Mouse (Mus musculus) MEL (cell line): ENCODE measurements at regions not wholly inside any gene's neighbourhood (a gene's known extent, or its start where the extent isn't known, plus 50 kb on each side); places are given as distances from the start of the nearest gene placed in this dataset.

ENCODE experiments used
- DNase-seq: peaks from one replicate; pipeline ENCODE4 v3.0.0; 2011; ENCODE audit warnings: low read depth, low spot score
- H3K27ac ChIP-seq: 2 replicates; pipeline ENCODE4 v1.5.1; 2012; ENCODE audit warnings: low read depth, mild to moderate bottlenecking, control low read depth, low read length, moderate library complexity; ENCODE audit not compliant: control insufficient read depth
- H3K27me3 ChIP-seq, 2 experiments: fragments of 150-350 bp in 1 of 2; sonication (generic) in 1 of 2; 2 replicates each; pipeline ENCODE4 v1.6.1; 2012; ENCODE audit warnings: low read length in 2 of 2, mild to moderate bottlenecking in 2 of 2, improper control_type of control experiment in 1 of 2, moderate library complexity in 1 of 2; ENCODE audit not compliant: insufficient read depth in 2 of 2, control insufficient read depth in 1 of 2
- H3K36me3 ChIP-seq, 2 experiments: 2 replicates each; pipeline ENCODE4 v1.6.1; 2012 to 2014; ENCODE audit warnings: low read length in 2 of 2, improper control_type of control experiment in 1 of 2, inconsistent platforms in 1 of 2, mild to moderate bottlenecking in 1 of 2; ENCODE audit not compliant: insufficient read depth in 2 of 2, control insufficient read depth in 1 of 2
- H3K4me1 ChIP-seq, 2 experiments: fragments of 150-350 bp in 1 of 2; sonication (generic) in 1 of 2; 2 replicates each; pipeline ENCODE4 v1.6.1; 2012; ENCODE audit warnings: low read length in 2 of 2, improper control_type of control experiment in 1 of 2, mild to moderate bottlenecking in 1 of 2; ENCODE audit not compliant: insufficient read depth in 2 of 2, control insufficient read depth in 1 of 2
- H3K4me3 ChIP-seq, 2 experiments: fragments of 150-350 bp in 1 of 2; sonication (generic) in 1 of 2; 2 replicates each; pipeline ENCODE4 v1.5.1; 2012; ENCODE audit warnings: low read depth in 2 of 2, low read length in 2 of 2, mild to moderate bottlenecking in 2 of 2, moderate library complexity in 2 of 2, control low read depth in 1 of 2, improper control_type of control experiment in 1 of 2; ENCODE audit not compliant: control insufficient read depth in 1 of 2, insufficient read depth in 1 of 2
- H3K79me2 ChIP-seq: 2 replicates; pipeline ENCODE4 v1.6.1; 2012; ENCODE audit warnings: mild to moderate bottlenecking, low read length, moderate library complexity; ENCODE audit not compliant: control insufficient read depth, poor library complexity, insufficient read depth
- H3K9ac ChIP-seq: 2 replicates; pipeline ENCODE4 v1.6.1; 2012; ENCODE audit warnings: low read depth, mild to moderate bottlenecking, control low read depth, low read length, moderate library complexity; ENCODE audit not compliant: control insufficient read depth, poor library complexity, severe bottlenecking
- H3K9me3 ChIP-seq: fragments of 150-350 bp; sonication (generic); replicated peaks from 2 replicates; pipeline ENCODE4 v1.6.1; 2012; ENCODE audit warnings: mild to moderate bottlenecking, low read length, improper control_type of control experiment, moderate library complexity; ENCODE audit not compliant: insufficient read depth
- BHLHE40 ChIP-seq: IDR thresholded peaks from 2 replicates; pipeline ENCODE4 v1.6.1; 2012; ENCODE audit warnings: low read depth, mild to moderate bottlenecking, inconsistent platforms, low read length, improper control_type of control experiment, borderline replicate concordance
- CHD1 ChIP-seq: IDR thresholded peaks from 2 replicates; pipeline ENCODE4 v1.6.1; 2012; ENCODE audit warnings: low read depth, mild to moderate bottlenecking, inconsistent platforms, low read length, improper control_type of control experiment
- CHD2 ChIP-seq: IDR thresholded peaks from 2 replicates; pipeline ENCODE4 v1.6.1; 2011; ENCODE audit warnings: low read length, improper control_type of control experiment
- ETS1 ChIP-seq: IDR thresholded peaks from 2 replicates; pipeline ENCODE4 v1.6.1; 2012; ENCODE audit warnings: low read depth, mild to moderate bottlenecking, inconsistent platforms, low read length, improper control_type of control experiment, moderate library complexity
- GABPA ChIP-seq: IDR thresholded peaks from 2 replicates; pipeline ENCODE4 v1.6.1; 2012; ENCODE audit warnings: low read depth, mild to moderate bottlenecking, inconsistent platforms, low read length, improper control_type of control experiment, moderate library complexity
- HCFC1 ChIP-seq: IDR thresholded peaks from 2 replicates; pipeline ENCODE4 v1.6.1; 2012; ENCODE audit warnings: low read depth, mild to moderate bottlenecking, inconsistent platforms, low read length, improper control_type of control experiment, moderate library complexity
- KAT2A ChIP-seq: conservative IDR thresholded peaks from 2 replicates; pipeline ENCODE4 v1.6.1; 2012; ENCODE audit warnings: low read depth, low read length, improper control_type of control experiment, inconsistent platforms
- MAFK ChIP-seq: IDR thresholded peaks from 2 replicates; pipeline ENCODE4 v1.6.1; 2011; ENCODE audit warnings: low read depth, mild to moderate bottlenecking, low read length, improper control_type of control experiment, borderline replicate concordance
- MAX ChIP-seq: IDR thresholded peaks from 2 replicates; pipeline ENCODE4 v1.6.1; 2011; ENCODE audit warnings: low read length, improper control_type of control experiment
- MAZ ChIP-seq: IDR thresholded peaks from 2 replicates; pipeline ENCODE4 v1.6.1; 2012; ENCODE audit warnings: low read depth, mild to moderate bottlenecking, inconsistent platforms, low read length, improper control_type of control experiment
- MXI1 ChIP-seq: IDR thresholded peaks from 2 replicates; pipeline ENCODE4 v1.6.1; 2011; ENCODE audit warnings: mild to moderate bottlenecking, low read depth, low read length, improper control_type of control experiment
- MYB ChIP-seq: IDR thresholded peaks from 2 replicates; pipeline ENCODE4 v1.6.1; 2011; ENCODE audit warnings: mild to moderate bottlenecking, low read depth, low read length, improper control_type of control experiment
- NELFE ChIP-seq: IDR thresholded peaks from 2 replicates; pipeline ENCODE4 v1.6.1; 2011; ENCODE audit warnings: low read depth, low read length, improper control_type of control experiment
- POLR2AphosphoS5 ChIP-seq: IDR thresholded peaks from 2 replicates; pipeline ENCODE4 v1.6.1; 2012; ENCODE audit warnings: low read depth, borderline replicate concordance, mild to moderate bottlenecking, inconsistent platforms, low read length, moderate library complexity, mixed read lengths
- RAD21 ChIP-seq: IDR thresholded peaks from 2 replicates; pipeline ENCODE4 v1.6.1; 2011; ENCODE audit warnings: mild to moderate bottlenecking, low read depth, low read length, improper control_type of control experiment
- RCOR1 ChIP-seq: IDR thresholded peaks from 2 replicates; pipeline ENCODE4 v1.6.1; 2012; ENCODE audit warnings: low read depth, mild to moderate bottlenecking, inconsistent platforms, low read length, improper control_type of control experiment
- SMC3 ChIP-seq: IDR thresholded peaks from 2 replicates; pipeline ENCODE4 v1.6.1; 2011; ENCODE audit warnings: low read depth, low read length, improper control_type of control experiment
- TAL1 ChIP-seq: IDR thresholded peaks from 2 replicates; pipeline ENCODE4 v1.6.1; 2012; ENCODE audit warnings: mild to moderate bottlenecking, inconsistent platforms, low read length, moderate library complexity, mixed read lengths
- TBP ChIP-seq: IDR thresholded peaks from 2 replicates; pipeline ENCODE4 v1.8.0; 2011; ENCODE audit warnings: low read depth, low read length, improper control_type of control experiment
- ZC3H11A ChIP-seq: IDR thresholded peaks from 2 replicates; pipeline ENCODE4 v1.6.1; 2012; ENCODE audit warnings: low read depth, mild to moderate bottlenecking, inconsistent platforms, low read length, improper control_type of control experiment
- ZKSCAN1 ChIP-seq: IDR thresholded peaks from 2 replicates; pipeline ENCODE4 v1.6.1; 2012; ENCODE audit warnings: low read depth, mild to moderate bottlenecking, inconsistent platforms, low read length, improper control_type of control experiment, moderate library complexity

- peak; percentile 95 for TF ChIP-seq RCOR1
- TF ChIP-seq TAL1, result peak; percentile 99
- TF ChIP-seq ZC3H11A, result no peak
These were observed 630.9 kb upstream of the Lcorl start (continued) for GRCm38 (mm10) chr5:46488140-46488942.

- Histone ChIP-seq H3K9me3 (no peaks in the 10 kb centered on the region), H3K9ac (no peak overlapping the region), H3K4me3 (no peak overlapping the region), H3K27ac (no peak overlapping the region), H3K27me3 (no peaks in the 10 kb centered on the region), H3K79me2 (no peaks in the 10 kb centered on the region), H3K36me3 (peaks cover 0 to 42% of the 10 kb centered on the region in 2 experiments; a peak in 2 of 4 replicates), H3K4me1 (peaks cover 16 to 28% of the 10 kb centered on the region in 2 experiments)
- TF ChIP-seq ZKSCAN1 (no peak), CHD1 (no peak), ETS1 (no peak), POLR2AphosphoS5 (no peak), MAFK (no peak), MAX (no peak), SMC3 (no peak), MYB (no peak), RAD21 (no peak), GABPA (no peak), MXI1 (no peak), NELFE (no peak), BHLHE40 (no peak)
- peak; percentile 9 for DNase-seq
These were observed 629.4 kb upstream of the Lcorl start for GRCm38 (mm10) chr5:46486740-46487326.

- Histone ChIP-seq H3K27me3 (no peaks in the 10 kb centered on the region), H3K9me3 (no peaks in the 10 kb centered on the region), H3K79me2 (no peaks in the 10 kb centered on the region), H3K4me1 (no peaks in the 10 kb centered on the region), H3K36me3 (no peaks in the 10 kb centered on the region), H3K4me3 (no peak overlapping the region), H3K27ac (no peak overlapping the region), H3K9ac (no peak overlapping the region)
- no peak for TF ChIP-seq HCFC1
- no peak for TF ChIP-seq MAZ
- TF ChIP-seq CHD2, result no peak
- no peak for TF ChIP-seq TBP
- no peak for TF ChIP-seq SMC3
- TF ChIP-seq KAT2A, result no peak
- no peak for TF ChIP-seq GABPA
- TF ChIP-seq ETS1, result no peak
- no peak for DNase-seq
These were observed 598.9 kb upstream of the Lcorl start for GRCm38 (mm10) chr5:46456356-46456755.
